Mouse (Mus musculus): ENCODE data around the gene Vmo1. TPM values are rescaled to one million over a fixed set of nuclear protein-coding genes. Genes with fewer than 3 reads are reported as not detected.
"Not testable (repeated sequence)": the region's sequence is repeated elsewhere in the genome, so short reads cannot be mapped to it uniquely, and the experiment has no call there.

The Vmo1 gene
- total RNA-seq, 2 experiments from 2014 or later = not detected

DNA sequence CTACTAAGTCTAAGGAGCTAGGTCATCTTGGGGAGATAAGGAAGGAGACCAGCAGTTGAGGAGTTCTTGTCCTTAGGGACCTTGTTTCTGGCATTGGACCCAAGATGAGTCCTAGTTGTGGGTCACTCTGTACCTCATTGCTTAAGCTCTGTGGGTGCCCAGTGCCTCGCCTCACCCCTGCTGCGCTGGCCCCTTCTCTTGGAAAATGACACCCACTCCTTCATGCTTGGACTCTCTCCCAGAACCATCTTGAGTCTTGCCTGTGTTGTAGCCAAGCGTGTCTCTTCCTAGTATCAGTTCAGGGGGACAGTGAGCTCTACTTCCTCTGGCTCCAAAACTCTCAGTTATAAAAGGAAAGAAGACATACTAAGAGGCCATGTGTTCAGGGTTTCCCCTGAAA lies 25.3 kb downstream of the Vmo1 start:
- no peak for TF ChIP-seq CTCF (conservative IDR thresholded peaks at IDR 0.05)
- H3K27ac ChIP-seq = peak overlapping the region; percentile 32; the same call in 1 of the 2 replicates
- DNase-seq (ENCODE audit: low spot score in 2 of 2) = no peak

GRCm38 (mm10) chr11:70487816-70488215 lies 26.6 kb downstream of the Vmo1 start:
- no peak for TF ChIP-seq CTCF (conservative IDR thresholded peaks at IDR 0.05)
- H3K27ac ChIP-seq = no peak overlapping the region
- no peak for DNase-seq (ENCODE audit: low spot score in 2 of 2)
- H3K4me3 ChIP-seq = no peak overlapping the region

More for the DNA sequence above, 25.3 kb downstream of the Vmo1 start:
- no peak overlapping the region for H3K4me3 ChIP-seq

DNA sequence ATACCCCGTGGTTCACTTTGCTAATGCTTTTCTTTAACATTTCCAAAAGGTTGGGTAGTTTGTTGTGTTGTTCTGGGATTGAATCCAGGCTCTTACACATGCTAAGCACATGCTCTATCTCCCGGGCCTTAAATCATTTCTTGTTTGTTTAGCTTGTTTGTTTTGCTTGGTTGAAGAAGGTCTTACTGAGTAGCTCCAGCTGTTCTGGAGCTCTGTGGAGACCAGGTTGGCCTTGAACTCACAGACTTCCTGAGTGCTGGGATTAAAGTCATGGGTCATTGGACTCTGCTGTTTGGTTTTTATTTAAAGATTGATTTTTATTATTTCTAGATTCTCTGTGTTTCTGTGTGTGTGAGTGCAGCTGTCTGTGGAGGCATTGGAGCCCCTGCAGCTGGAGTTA lies 28.9 kb downstream of the Vmo1 start:
- TF ChIP-seq CTCF (conservative IDR thresholded peaks at IDR 0.05) = no peak
- no peak for DNase-seq (ENCODE audit: low spot score in 2 of 2)
- Histone ChIP-seq H3K27ac (no peak overlapping the region), H3K4me3 (no peak overlapping the region)

DNA sequence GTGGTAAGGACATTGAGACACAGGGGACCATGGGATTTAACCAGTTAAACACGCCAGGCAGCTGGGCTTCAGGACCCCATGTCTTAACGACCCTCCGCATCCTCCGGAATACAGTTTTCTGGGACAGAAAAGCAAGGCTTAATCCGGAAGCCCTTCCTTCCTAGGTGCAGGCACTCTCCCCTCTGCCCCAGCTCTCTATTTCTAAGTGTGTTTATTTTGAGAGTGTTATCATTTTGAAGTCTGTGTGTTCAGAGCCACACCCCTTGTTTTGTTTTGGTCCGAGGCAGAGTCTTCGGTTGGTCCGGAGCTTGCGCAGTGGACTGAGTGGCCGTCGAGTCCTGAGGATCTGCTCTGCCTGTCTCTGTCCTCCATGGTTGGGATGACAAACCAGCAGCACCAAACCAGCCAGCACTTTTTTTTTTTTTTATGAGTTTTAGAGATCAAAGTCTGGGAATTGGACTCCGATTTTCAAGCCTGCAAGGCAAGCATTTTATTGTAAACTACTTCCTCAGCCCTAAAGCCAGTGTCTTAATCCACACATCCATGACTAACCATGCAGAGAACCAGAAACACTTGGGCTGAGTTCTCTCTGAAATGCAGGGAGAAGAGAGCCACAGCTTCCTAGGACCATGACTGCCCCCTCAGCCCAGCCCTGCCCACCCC lies 39.4 kb downstream of the Vmo1 start:
- no peak for TF ChIP-seq CTCF (conservative IDR thresholded peaks at IDR 0.05)
- H3K27ac ChIP-seq = no peak overlapping the region
- no peak overlapping the region for H3K4me3 ChIP-seq
- no peak for DNase-seq (ENCODE audit: low spot score in 2 of 2)

DNA sequence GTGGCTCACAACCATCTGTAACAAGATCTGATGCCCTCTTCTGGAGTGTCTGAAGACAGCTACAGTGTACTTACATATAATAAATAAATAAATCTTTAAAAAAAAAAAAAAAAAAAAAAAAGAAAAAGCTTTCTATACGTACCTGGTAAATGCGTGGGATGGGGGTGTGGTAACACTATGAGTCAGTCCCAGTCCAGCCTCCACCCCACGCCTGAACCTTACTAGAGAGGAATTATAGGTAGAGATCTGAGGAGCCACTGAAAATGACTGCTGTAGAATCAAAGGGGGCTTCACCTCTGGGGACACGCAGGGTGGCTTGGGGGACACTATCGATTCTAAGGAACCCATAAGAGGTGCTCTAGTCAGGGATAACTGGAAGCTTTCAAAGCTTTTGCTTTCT lies 41.1 kb downstream of the Vmo1 start:
- DNase-seq (ENCODE audit: low spot score in 2 of 2); H3K27ac ChIP-seq; H3K4me3 ChIP-seq: not testable (repeated sequence)

DNA sequence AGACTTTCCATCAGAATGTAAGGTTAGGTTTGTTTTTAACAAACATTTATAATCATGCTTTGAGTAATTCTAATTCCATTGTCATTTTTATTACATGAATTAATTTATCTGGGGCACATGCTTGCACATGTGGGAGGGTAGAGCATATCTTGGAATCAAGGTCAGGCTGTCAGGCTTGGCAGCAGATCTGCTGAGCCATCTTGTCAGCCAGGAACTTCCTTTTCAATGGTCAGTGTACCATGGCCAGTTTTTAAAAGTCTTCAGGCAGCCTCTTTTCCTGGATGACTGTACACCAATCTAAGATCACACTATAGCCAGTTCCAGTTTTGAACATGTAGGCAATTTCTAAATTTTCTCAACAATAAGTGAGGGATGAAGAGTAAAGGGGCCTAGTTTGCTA lies 41.7 kb downstream of the Vmo1 start:
- no peak overlapping the region for H3K4me3 ChIP-seq
- no peak for DNase-seq (ENCODE audit: low spot score in 2 of 2)
- no peak overlapping the region for H3K27ac ChIP-seq
- TF ChIP-seq CTCF (conservative IDR thresholded peaks at IDR 0.05) = no peak

DNA sequence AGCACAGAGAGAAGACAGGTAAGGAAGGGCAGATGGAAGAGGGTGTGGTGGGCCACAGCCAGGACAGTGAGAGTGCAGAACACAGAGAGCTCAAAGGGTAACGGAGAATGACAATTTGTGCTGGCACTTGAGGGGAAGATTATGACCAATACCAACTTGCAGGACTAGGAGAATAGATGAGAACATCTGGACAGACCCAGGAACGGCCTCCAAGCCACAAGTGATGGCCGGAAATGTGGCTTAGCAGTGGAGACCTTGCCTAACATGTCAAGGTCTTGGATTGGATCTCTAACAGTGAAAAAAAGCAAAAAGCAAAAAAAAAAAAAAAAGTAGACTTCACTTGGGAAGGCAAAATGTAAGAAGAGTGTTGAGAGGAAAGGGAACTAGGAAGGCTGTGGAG lies 44.7 kb downstream of the Vmo1 start:
- no peak overlapping the region for H3K4me3 ChIP-seq
- TF ChIP-seq CTCF (conservative IDR thresholded peaks at IDR 0.05) = no peak
- DNase-seq (ENCODE audit: low spot score in 2 of 2) = no peak
- no peak overlapping the region for H3K27ac ChIP-seq

- H3K4me3 ChIP-seq = no peak overlapping the region
- no peak for TF ChIP-seq CTCF (conservative IDR thresholded peaks at IDR 0.05)
- no peak overlapping the region for H3K27ac ChIP-seq
- DNase-seq (ENCODE audit: low spot score in 2 of 2) = no peak
Measured at GRCm38 (mm10) chr11:70467902-70468619, 46.4 kb downstream of the Vmo1 start.

GRCm38 (mm10) chr11:70465824-70466223 lies 48.6 kb downstream of the Vmo1 start:
- no peak for TF ChIP-seq CTCF (conservative IDR thresholded peaks at IDR 0.05)
- DNase-seq (ENCODE audit: low spot score in 2 of 2) = no peak
- H3K27ac ChIP-seq = no peak overlapping the region
- H3K4me3 ChIP-seq = peak overlapping the region; percentile 46

DNA sequence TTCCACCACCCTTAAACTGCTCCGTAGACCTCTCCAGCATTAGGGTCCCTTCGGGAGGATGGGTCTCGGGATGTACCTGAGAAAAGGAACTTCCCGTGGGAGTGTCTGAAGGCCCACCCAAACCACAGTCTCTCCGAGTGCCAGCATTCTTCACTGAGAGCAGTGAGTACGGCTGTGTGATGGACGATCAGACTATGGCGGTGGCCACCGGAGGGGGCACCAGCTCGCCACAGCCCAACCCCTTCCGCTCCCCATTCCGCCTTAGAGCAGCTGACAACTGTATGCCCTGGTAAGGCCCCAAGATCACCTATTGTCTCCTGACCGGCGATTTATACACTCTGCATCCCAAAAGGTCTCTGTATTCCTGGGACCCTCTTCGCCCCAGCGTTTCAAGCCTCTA lies 49.2 kb downstream of the Vmo1 start:
- Histone ChIP-seq H3K4me3 (no peak overlapping the region; the same call in 1 of the 2 replicates), H3K27ac (no peak overlapping the region)
- TF ChIP-seq CTCF (conservative IDR thresholded peaks at IDR 0.05) = no peak
- no peak for DNase-seq (ENCODE audit: low spot score in 2 of 2)

DNA sequence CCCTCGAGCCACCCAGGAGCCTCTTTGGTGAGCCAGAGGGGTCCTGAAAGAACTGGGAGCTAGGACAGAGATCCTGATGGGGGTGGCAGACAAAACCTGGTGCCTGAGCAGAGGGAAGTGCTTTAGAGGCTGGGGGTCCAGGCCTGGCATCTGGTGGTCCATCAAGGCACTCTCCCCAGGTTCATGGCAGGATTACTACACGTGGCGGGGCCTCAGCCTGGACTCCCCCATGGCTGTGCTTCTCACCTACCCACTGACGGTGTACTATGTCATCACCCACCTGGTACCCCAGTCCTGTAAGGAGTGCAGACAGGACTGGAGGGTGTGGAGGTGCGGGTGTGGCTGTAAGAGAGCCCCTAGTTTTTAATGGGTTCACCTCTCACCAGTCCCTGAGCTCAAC lies 50.4 kb downstream of the Vmo1 start:
- Histone ChIP-seq H3K4me3 (no peak overlapping the region), H3K27ac (no peak overlapping the region)
- TF ChIP-seq CTCF (conservative IDR thresholded peaks at IDR 0.05) = no peak
- no peak for DNase-seq (ENCODE audit: low spot score in 2 of 2)

Other genes starting within 250 kb of the Vmo1 start
- gene Alox12e, start 192.0 kb downstream of the Vmo1 start, total RNA-seq (2021) = not detected
- gene Alox15, start 162.6 kb downstream of the Vmo1 start, total RNA-seq (2021) = under 1 TPM in 1 of 2 experiments, not detected in 1; 0.26 TPM
- gene Pelp1, start 104.6 kb downstream of the Vmo1 start, total RNA-seq (2021) = 10 to 100 TPM; 33.2 to 40.1 TPM
- gene Arrb2, start 82.0 kb downstream of the Vmo1 start, total RNA-seq (2021) = 10 to 100 TPM; 99.9 TPM
- gene Med11, start 62.7 kb downstream of the Vmo1 start, total RNA-seq (2021) = 10 to 100 TPM; 13.5 to 15.6 TPM
- gene Zmynd15, start 55.2 kb downstream of the Vmo1 start, total RNA-seq (2021) = under 1 TPM; 0.12 to 0.72 TPM
- 1 to 10 TPM in 1 of 2 experiments, under 1 TPM in 1; 0.96 to 1.1 TPM for gene Cxcl16, start 54.6 kb downstream of the Vmo1 start, total RNA-seq (2021)
- gene Tm4sf5, start 9.4 kb downstream of the Vmo1 start, total RNA-seq (2021) = not detected
- gene Gltpd2, start 4.6 kb upstream of the Vmo1 start, total RNA-seq (2021) = not detected
- 100 to 1,000 TPM; 178 to 188 TPM for gene Psmb6, start 10.8 kb upstream of the Vmo1 start, total RNA-seq (2021)
- not detected for gene Gm40193, start 18.3 kb upstream of the Vmo1 start, total RNA-seq (2021)
- gene Pld2, start 25.4 kb upstream of the Vmo1 start, total RNA-seq (2021) = 10 to 100 TPM; 17.7 to 19.2 TPM
- 100 to 1,000 TPM; 505 to 510 TPM for gene Mink1, start 48.3 kb upstream of the Vmo1 start, total RNA-seq (2021)
- under 1 TPM; 0.47 to 0.72 TPM for gene 4930544D05Rik, start 101.2 kb upstream of the Vmo1 start, total RNA-seq (2021)
- not detected for gene Chrne, start 104.6 kb upstream of the Vmo1 start, total RNA-seq (2021)
- not detected for gene Gp1ba, start 124.5 kb upstream of the Vmo1 start, total RNA-seq (2021)
- 10 to 100 TPM; 88.8 to 99.4 TPM for gene Rnf167, start 132.6 kb upstream of the Vmo1 start, total RNA-seq (2021)
- gene Slc25a11, start 132.9 kb upstream of the Vmo1 start, total RNA-seq (2021) = 100 to 1,000 TPM; 115 to 123 TPM
- gene Pfn1, start 140.0 kb upstream of the Vmo1 start, total RNA-seq (2021) = 100 to 1,000 TPM; 333 to 349 TPM
- gene Eno3, start 142.6 kb upstream of the Vmo1 start, total RNA-seq (2021) = 1 to 10 TPM; 6.6 to 7.9 TPM
- gene Spag7, start 154.8 kb upstream of the Vmo1 start, total RNA-seq (2021) = 10 to 100 TPM; 50.8 to 54.7 TPM
- gene Camta2, start 173.5 kb upstream of the Vmo1 start, total RNA-seq (2021) = 100 to 1,000 TPM; 387 to 403 TPM
- gene Inca1, start 185.5 kb upstream of the Vmo1 start, total RNA-seq (2021) = 1 to 10 TPM; 2.9 to 5.0 TPM
- 10 to 100 TPM; 76.5 to 89.8 TPM for gene Kif1c, start 185.9 kb upstream of the Vmo1 start, total RNA-seq (2021)
- gene Zfp3, start 249.6 kb upstream of the Vmo1 start, total RNA-seq (2021) = 10 to 100 TPM; 23.8 TPM

All from layer of hippocampus, adult 2 months (tissue).